Mouse (Mus musculus) liver, embryonic 14.5 days (tissue): ENCODE results near the gene Snrpd3.

Experiments used
- CTCF ChIP-seq: IDR thresholded peaks from 2 replicates; pipeline ENCODE4 v1.5.1; 2016; ENCODE audit warnings: antibody characterized with exemption, low read depth, control low read depth
- EP300 ChIP-seq: IDR thresholded peaks from 2 replicates; pipeline ENCODE4 v1.6.1; 2016; ENCODE audit warnings: antibody characterized with exemption, low read depth

DNA sequence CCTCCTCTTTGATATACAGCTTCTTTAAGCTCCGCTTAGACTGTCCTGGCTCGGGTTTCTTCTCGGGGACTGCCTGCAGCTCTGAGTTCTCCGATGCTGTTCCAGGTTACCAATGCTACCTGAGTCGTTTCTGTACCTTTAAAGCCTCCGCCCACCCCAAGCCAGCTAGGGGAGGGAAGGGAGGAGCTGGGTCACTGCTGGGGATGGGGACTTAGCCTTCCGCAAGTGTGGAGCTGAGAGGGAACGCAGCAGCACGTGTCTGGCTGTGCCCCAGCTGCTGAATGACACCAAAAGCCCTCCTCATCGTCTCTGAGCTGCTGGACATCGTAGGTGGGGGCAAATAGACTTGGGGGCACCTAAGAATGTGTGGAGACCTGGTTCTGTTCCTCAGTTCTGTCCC lies 51.1 kb downstream of the Snrpd3 start:
- TF ChIP-seq CTCF (no peak), EP300 (no peak)
